Mouse (Mus musculus) neural tube, embryonic 15.5 days (tissue): Measurements from ENCODE around the gene Clmn. TPM values are rescaled to one million over a fixed set of nuclear protein-coding genes. Genes with fewer than 3 reads are reported as not detected.
A peak's percentile ranks its signal among the peaks of the same experiment; 100 is the strongest.

Experiments
- ATAC-seq: fragments of 200-750 bp; cut with Nextera tagmentation; 2 replicates; pipeline ENCODE4 v1.8.0; 2017; ENCODE audit warnings: mild to moderate bottlenecking, moderate TSS enrichment, moderate library complexity; ENCODE audit not compliant: low FRiP score
- H3K27ac ChIP-seq: fragments of 300-500 bp; sonication (generic); replicated peaks from 2 replicates; pipeline ENCODE4 v1.5.1; 2015; ENCODE audit warnings: mild to moderate bottlenecking, inconsistent platforms
- H3K27me3 ChIP-seq: fragments of 300-500 bp; sonication (generic); replicated peaks from 2 replicates; pipeline ENCODE4 v1.6.1; 2015; ENCODE audit warnings: inconsistent platforms
- H3K36me3 ChIP-seq: fragments of 300-500 bp; sonication (generic); 2 replicates; pipeline ENCODE4 v1.6.1; 2015; ENCODE audit warnings: inconsistent platforms
- H3K4me1 ChIP-seq: fragments of 300-500 bp; sonication (generic); 2 replicates; pipeline ENCODE4 v1.6.1; 2015; ENCODE audit warnings: inconsistent platforms
- H3K4me2 ChIP-seq: fragments of 300-500 bp; sonication (generic); 2 replicates; pipeline ENCODE4 v1.6.1; 2015; ENCODE audit warnings: inconsistent platforms, mild to moderate bottlenecking, moderate library complexity
- H3K4me3 ChIP-seq: fragments of 300-500 bp; sonication (generic); replicated peaks from 2 replicates; pipeline ENCODE4 v1.5.1; 2015; ENCODE audit warnings: mild to moderate bottlenecking, inconsistent platforms
- H3K9ac ChIP-seq: fragments of 300-500 bp; sonication (generic); replicated peaks from 2 replicates; pipeline ENCODE4 v1.6.1; 2015; ENCODE audit warnings: mild to moderate bottlenecking, inconsistent platforms
- H3K9me3 ChIP-seq: fragments of 300-500 bp; sonication (generic); replicated peaks from 2 replicates; pipeline ENCODE4 v1.6.1; 2016; ENCODE audit warnings: inconsistent platforms
- WGBS: fragments of 180-500 bp; shearing (Covaris S2); methylation state at CpG from one replicate; pipeline ENCODE4 v1.1.7; 2015; ENCODE audit warnings: mixed read lengths; 5-methylcytosine and 5-hydroxymethylcytosine counted together
- polyA plus RNA-seq: library from polyadenylated mRNA; unstranded; fragments of >200 nt; fragmentation: Nextera tagmentation; extraction: Ambion mirVana; gene quantifications from 2 replicates; pipeline ENCODE4 v1.2.1, GENCODE M21; 2015

Clmn gene
- polyA plus RNA-seq, 1 experiment from 2014 or later = 1.3 TPM

GRCm38 (mm10) chr12:104722056-104722455 lies 142.8 kb downstream of the Clmn start:
- Histone ChIP-seq H3K27me3 (no peaks in the 10 kb centered on the region), H3K4me3 (no peak overlapping the region), H3K4me1 (peaks cover 25% of the 10 kb centered on the region), H3K9ac (no peak overlapping the region), H3K4me2 (no peak overlapping the region), H3K27ac (no peak overlapping the region), H3K36me3 (peaks cover 43% of the 10 kb centered on the region), H3K9me3 (no peaks in the 10 kb centered on the region)
- ATAC-seq = no peak
- 93% methylated on average over 10 of the region's 10 CpGs for WGBS

GRCm38 (mm10) chr12:104721011-104721410 lies 143.9 kb downstream of the Clmn start:
- ATAC-seq = no peak
- 35% methylated on average over 3 of the region's 3 CpGs for WGBS

DNA sequence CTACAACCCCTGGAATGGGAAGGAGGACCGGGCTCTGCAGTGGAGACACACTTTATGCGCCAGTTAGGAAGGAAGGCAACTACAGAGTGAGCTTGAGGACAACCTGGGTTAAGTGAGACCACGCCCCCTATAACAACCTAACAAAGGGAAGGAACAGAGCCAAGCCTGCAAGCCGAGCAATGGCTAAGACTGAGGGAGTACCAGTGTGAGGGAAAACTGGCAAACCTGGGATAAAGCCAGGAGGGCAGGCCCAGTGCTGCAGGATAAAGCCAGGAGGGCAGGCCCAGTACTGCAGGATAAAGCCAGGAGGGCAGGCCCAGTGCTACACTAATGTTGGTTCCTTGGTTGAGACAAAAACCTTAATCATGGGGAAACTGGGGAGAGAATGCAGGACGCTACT lies 145.9 kb downstream of the Clmn start:
- 68% methylated on average over 5 of the region's 5 CpGs for WGBS
- no peaks in the 10 kb centered on the region for H3K27me3 ChIP-seq
- H3K27ac ChIP-seq = no peak overlapping the region
- H3K4me2 ChIP-seq = no peak overlapping the region
- H3K36me3 ChIP-seq = peaks cover 30% of the 10 kb centered on the region
- no peaks in the 10 kb centered on the region for H3K9me3 ChIP-seq
- H3K4me1 ChIP-seq = peaks cover 25% of the 10 kb centered on the region
- no peak overlapping the region for H3K4me3 ChIP-seq
- no peak for ATAC-seq
- H3K9ac ChIP-seq = no peak overlapping the region

More at GRCm38 (mm10) chr12:104721011-104721410, 143.9 kb downstream of the Clmn start:
- Histone ChIP-seq H3K4me1 (peaks cover 25% of the 10 kb centered on the region), H3K27me3 (no peaks in the 10 kb centered on the region), H3K9ac (no peak overlapping the region), H3K27ac (peak overlapping the region; percentile 41; the same call in 1 of the 2 replicates), H3K4me3 (no peak overlapping the region), H3K36me3 (peaks cover 36% of the 10 kb centered on the region), H3K9me3 (no peaks in the 10 kb centered on the region), H3K4me2 (no peak overlapping the region)

DNA sequence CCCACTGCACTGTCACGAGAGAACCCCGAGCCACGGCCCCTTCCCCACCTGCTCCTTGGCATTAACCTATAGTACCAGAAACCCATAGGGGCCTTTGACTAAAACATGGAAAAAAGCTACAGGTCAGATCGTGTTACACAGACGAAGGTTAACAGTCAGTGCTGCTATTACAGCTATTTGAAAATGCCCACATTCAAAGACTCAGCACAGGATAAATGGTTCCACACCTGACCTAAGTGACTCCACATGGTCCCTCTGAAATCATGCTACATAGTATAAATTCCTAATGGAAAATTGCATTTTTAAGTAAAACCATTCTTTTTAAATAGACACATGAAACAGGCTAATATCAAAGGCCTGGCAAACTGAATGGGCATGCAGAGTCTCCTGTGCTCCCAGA lies 148.5 kb downstream of the Clmn start:
- H3K4me2 ChIP-seq = no peak overlapping the region
- H3K4me3 ChIP-seq = no peak overlapping the region
- no peaks in the 10 kb centered on the region for H3K9me3 ChIP-seq
- H3K4me1 ChIP-seq = peaks cover 25% of the 10 kb centered on the region
- H3K36me3 ChIP-seq = peaks cover 34% of the 10 kb centered on the region
- H3K27ac ChIP-seq = no peak overlapping the region
- H3K9ac ChIP-seq = no peak overlapping the region
- no peak for ATAC-seq
- WGBS = 89% methylated on average over 5 of the region's 5 CpGs
- no peaks in the 10 kb centered on the region for H3K27me3 ChIP-seq

- Histone ChIP-seq H3K36me3 (peaks cover 39% of the 10 kb centered on the region), H3K27me3 (no peaks in the 10 kb centered on the region), H3K9ac (no peak overlapping the region), H3K9me3 (no peaks in the 10 kb centered on the region), H3K4me3 (no peak overlapping the region), H3K4me1 (peaks cover 20% of the 10 kb centered on the region), H3K27ac (no peak overlapping the region), H3K4me2 (no peak overlapping the region)
- WGBS = 84% methylated on average over 5 of the region's 5 CpGs
- ATAC-seq = no peak
These were observed 149.4 kb downstream of the Clmn start for GRCm38 (mm10) chr12:104715453-104715852.

Other genes starting within 250 kb of the Clmn start
- gene Dicer1, start 113.1 kb downstream of the Clmn start, polyA plus RNA-seq = 34.5 and 36.5 TPM in 2 replicates
- gene Syne3, start 144.7 kb upstream of the Clmn start, polyA plus RNA-seq = 0.28 and 0.66 TPM in 2 replicates
- 174 and 186 TPM in 2 replicates for gene Glrx5, start 167.6 kb upstream of the Clmn start, polyA plus RNA-seq